Mouse (Mus musculus): Measurements from ENCODE around the gene Gjc3.

- TF ChIP-seq CTCF (IDR thresholded peaks at IDR 0.05; ENCODE audit: extremely low read depth, insufficient read depth, insufficient read length, insufficient replicate concordance) (no peak), POLR2A (IDR thresholded peaks at IDR 0.05; ENCODE audit: low read depth, low read length) (no peak)
Observed at GRCm38 (mm10) chr5:137940948-137941347, 21.9 kb downstream of the Gjc3 start.
